Mouse (Mus musculus) ovary, postnatal 10 days (tissue): ENCODE results near the gene Scube1.

ENCODE experiments used
- DNase-seq: peaks from one replicate; pipeline ENCODE4 v3.0.0; 2022; ENCODE audit warnings: low spot score

Scube1 gene

GRCm38 (mm10) chr15:83709889-83710774 lies 14.7 kb downstream of the Scube1 start:
- no peak for DNase-seq

GRCm38 (mm10) chr15:83706528-83707199 lies 18.2 kb downstream of the Scube1 start:
- no peak for DNase-seq

GRCm38 (mm10) chr15:83700593-83700923 lies 24.3 kb downstream of the Scube1 start:
- DNase-seq: no peak

- DNase-seq: no peak
Observed at GRCm38 (mm10) chr15:83699834-83700592, 24.8 kb downstream of the Scube1 start.

GRCm38 (mm10) chr15:83699132-83699833 lies 25.5 kb downstream of the Scube1 start:
- DNase-seq: no peak

- DNase-seq: no peak
Observed at GRCm38 (mm10) chr15:83696681-83697381, 28.0 kb downstream of the Scube1 start.

- DNase-seq: no peak
Observed at GRCm38 (mm10) chr15:83695159-83695558, 29.7 kb downstream of the Scube1 start.

GRCm38 (mm10) chr15:83691901-83692361 lies 32.9 kb downstream of the Scube1 start:
- DNase-seq: no peak

GRCm38 (mm10) chr15:83689946-83690345 lies 34.9 kb downstream of the Scube1 start:
- DNase-seq: no peak

GRCm38 (mm10) chr15:83686601-83687000 lies 38.2 kb downstream of the Scube1 start:
- DNase-seq: no peak

- DNase-seq: no peak
Observed at GRCm38 (mm10) chr15:83685950-83686349, 38.9 kb downstream of the Scube1 start.

- no peak for DNase-seq
Observed at GRCm38 (mm10) chr15:83683051-83683561, 41.7 kb downstream of the Scube1 start.

GRCm38 (mm10) chr15:83680300-83680699 lies 44.5 kb downstream of the Scube1 start:
- no peak for DNase-seq

- DNase-seq: no peak
Observed at GRCm38 (mm10) chr15:83679729-83680128, 45.1 kb downstream of the Scube1 start.

- no peak for DNase-seq
Observed at GRCm38 (mm10) chr15:83678606-83679005, 46.2 kb downstream of the Scube1 start.

- no peak for DNase-seq
Observed at GRCm38 (mm10) chr15:83678089-83678488, 46.7 kb downstream of the Scube1 start.

- DNase-seq: no peak
Observed at GRCm38 (mm10) chr15:83677098-83677497, 47.7 kb downstream of the Scube1 start.

- no peak for DNase-seq
Observed at GRCm38 (mm10) chr15:83676286-83676685, 48.5 kb downstream of the Scube1 start.

GRCm38 (mm10) chr15:83673621-83674020 lies 51.2 kb downstream of the Scube1 start:
- no peak for DNase-seq

- no peak for DNase-seq
Observed at GRCm38 (mm10) chr15:83667501-83667900, 57.3 kb downstream of the Scube1 start.

- DNase-seq: no peak
Observed at GRCm38 (mm10) chr15:83666418-83666817, 58.4 kb downstream of the Scube1 start.
